Mouse (Mus musculus): ENCODE results near the gene Hoxc13. TPM values are rescaled to one million over a fixed set of nuclear protein-coding genes. Genes with fewer than 3 reads are reported as not detected.
A peak's percentile ranks its signal among the peaks of the same experiment; 100 is the strongest.

Hoxc13 gene
- polyA plus RNA-seq, 1 experiment: 8.2 TPM

- Histone ChIP-seq H3ac (ENCODE audit: control insufficient read depth, insufficient read length, low read depth) (peak overlapping the region; percentile 93), H3K27me3 (ENCODE audit: control insufficient read depth, insufficient read depth, insufficient read length) (no peaks in the 10 kb centered on the region), H3K36me3 (ENCODE audit: control insufficient read depth, insufficient read depth) (no peaks in the 10 kb centered on the region), H3K4me3 (ENCODE audit: insufficient read depth, poor library complexity, severe bottlenecking) (peak overlapping the region; percentile 18), H3K79me2 (ENCODE audit: control insufficient read depth, insufficient read depth) (peaks cover 59% of the 10 kb centered on the region), H3K79me3 (ENCODE audit: low read depth) (peaks cover 19% of the 10 kb centered on the region)
- no peak for TF ChIP-seq MAX (IDR thresholded peaks at IDR 0.05)
- TF ChIP-seq FOSL1 (IDR thresholded peaks at IDR 0.05; ENCODE audit: insufficient read depth, low read length, poor library complexity, severe bottlenecking): no peak
Observed at GRCm38 (mm10) chr15:102949696-102950095, 28.8 kb downstream of the Hoxc13 start.

GRCm38 (mm10) chr15:102950877-102951276 lies 30.0 kb downstream of the Hoxc13 start:
- Histone ChIP-seq H3K4me3 (ENCODE audit: insufficient read depth, poor library complexity, severe bottlenecking) (peak overlapping the region; percentile 18), H3K27me3 (ENCODE audit: control insufficient read depth, insufficient read depth, insufficient read length) (no peaks in the 10 kb centered on the region), H3K79me2 (ENCODE audit: control insufficient read depth, insufficient read depth) (peaks cover 71% of the 10 kb centered on the region), H3K36me3 (ENCODE audit: control insufficient read depth, insufficient read depth) (no peaks in the 10 kb centered on the region), H3K79me3 (ENCODE audit: low read depth) (peaks cover 30% of the 10 kb centered on the region), H3ac (ENCODE audit: control insufficient read depth, insufficient read length, low read depth) (peak overlapping the region; percentile 19)
- TF ChIP-seq FOSL1 (IDR thresholded peaks at IDR 0.05; ENCODE audit: insufficient read depth, low read length, poor library complexity, severe bottlenecking) (no peak), MAX (IDR thresholded peaks at IDR 0.05) (no peak), CEBPB (IDR thresholded peaks at IDR 0.05; ENCODE audit: low read depth) (no peak), MYOD1 (IDR thresholded peaks at IDR 0.05; ENCODE audit: control insufficient read depth, insufficient read length, low read depth) (no peak), CTCF (IDR thresholded peaks at IDR 0.05; ENCODE audit: control insufficient read depth, insufficient read depth, insufficient read length) (no peak), USF1 (IDR thresholded peaks at IDR 0.05; ENCODE audit: low read depth) (no peak), MYOG (IDR thresholded peaks at IDR 0.05; ENCODE audit: control insufficient read depth, extremely low read depth, insufficient read length) (no peak)

GRCm38 (mm10) chr15:102953561-102953960 lies 32.7 kb downstream of the Hoxc13 start:
- no peaks in the 10 kb centered on the region for H3K27me3 ChIP-seq (ENCODE audit: control insufficient read depth, insufficient read depth, insufficient read length)

GRCm38 (mm10) chr15:102954192-102955006 lies 33.5 kb downstream of the Hoxc13 start, which contains the start of gene Hoxc11:
Hoxc11 (plus strand) TSS chr15:102954427.
- Histone ChIP-seq H3K27me3 (ENCODE audit: control insufficient read depth, insufficient read depth, insufficient read length) (no peaks in the 10 kb centered on the region), H3K79me2 (ENCODE audit: control insufficient read depth, insufficient read depth) (peaks cover 89% of the 10 kb centered on the region), H3K79me3 (ENCODE audit: low read depth) (peaks cover 52% of the 10 kb centered on the region), H3K36me3 (ENCODE audit: control insufficient read depth, insufficient read depth) (peaks cover 7% of the 10 kb centered on the region), H3ac (ENCODE audit: control insufficient read depth, insufficient read length, low read depth) (peak within 1 kb of the TSS; percentile 96), H3K4me3 (ENCODE audit: insufficient read depth, poor library complexity, severe bottlenecking) (peak within 1 kb of the TSS; percentile 88)
- TF ChIP-seq CEBPB (IDR thresholded peaks at IDR 0.05; ENCODE audit: low read depth) (no peak), MAX (IDR thresholded peaks at IDR 0.05) (peak; percentile 54), FOSL1 (IDR thresholded peaks at IDR 0.05; ENCODE audit: insufficient read depth, low read length, poor library complexity, severe bottlenecking) (no peak), MYOG (IDR thresholded peaks at IDR 0.05; ENCODE audit: control insufficient read depth, extremely low read depth, insufficient read length) (no peak), MYOD1 (IDR thresholded peaks at IDR 0.05; ENCODE audit: control insufficient read depth, insufficient read length, low read depth) (no peak), CTCF (IDR thresholded peaks at IDR 0.05; ENCODE audit: control insufficient read depth, insufficient read depth, insufficient read length) (no peak), USF1 (IDR thresholded peaks at IDR 0.05; ENCODE audit: low read depth) (peak; percentile 97)

More at GRCm38 (mm10) chr15:102953561-102953960, 32.7 kb downstream of the Hoxc13 start:
- TF ChIP-seq FOSL1 (IDR thresholded peaks at IDR 0.05; ENCODE audit: insufficient read depth, low read length, poor library complexity, severe bottlenecking) (no peak), MYOG (IDR thresholded peaks at IDR 0.05; ENCODE audit: control insufficient read depth, extremely low read depth, insufficient read length) (no peak), MAX (IDR thresholded peaks at IDR 0.05) (no peak), CTCF (IDR thresholded peaks at IDR 0.05; ENCODE audit: control insufficient read depth, insufficient read depth, insufficient read length) (no peak), USF1 (IDR thresholded peaks at IDR 0.05; ENCODE audit: low read depth) (no peak), CEBPB (IDR thresholded peaks at IDR 0.05; ENCODE audit: low read depth) (no peak), MYOD1 (IDR thresholded peaks at IDR 0.05; ENCODE audit: control insufficient read depth, insufficient read length, low read depth) (no peak)
- H3ac ChIP-seq (ENCODE audit: control insufficient read depth, insufficient read length, low read depth): peak overlapping the region; percentile 18
- H3K4me3 ChIP-seq (ENCODE audit: insufficient read depth, poor library complexity, severe bottlenecking): peak overlapping the region; percentile 88
- H3K79me2 ChIP-seq (ENCODE audit: control insufficient read depth, insufficient read depth): peaks cover 89% of the 10 kb centered on the region
- H3K79me3 ChIP-seq (ENCODE audit: low read depth): peaks cover 46% of the 10 kb centered on the region
- peaks cover 7% of the 10 kb centered on the region for H3K36me3 ChIP-seq (ENCODE audit: control insufficient read depth, insufficient read depth)

GRCm38 (mm10) chr15:102955007-102955382 lies 34.1 kb downstream of the Hoxc13 start:
- Histone ChIP-seq H3ac (ENCODE audit: control insufficient read depth, insufficient read length, low read depth) (peak overlapping the region; percentile 96), H3K36me3 (ENCODE audit: control insufficient read depth, insufficient read depth) (peaks cover 7% of the 10 kb centered on the region), H3K4me3 (ENCODE audit: insufficient read depth, poor library complexity, severe bottlenecking) (peak overlapping the region; percentile 88), H3K79me2 (ENCODE audit: control insufficient read depth, insufficient read depth) (peaks cover 90% of the 10 kb centered on the region), H3K79me3 (ENCODE audit: low read depth) (peaks cover 57% of the 10 kb centered on the region), H3K27me3 (ENCODE audit: control insufficient read depth, insufficient read depth, insufficient read length) (no peaks in the 10 kb centered on the region)
- peak; percentile 56 for TF ChIP-seq MAX (IDR thresholded peaks at IDR 0.05)
- no peak for TF ChIP-seq MYOD1 (IDR thresholded peaks at IDR 0.05; ENCODE audit: control insufficient read depth, insufficient read length, low read depth)

Data from C2C12 (cell line).